Mouse (Mus musculus): ENCODE measurements at regions not wholly inside any gene's neighbourhood (a gene's known extent, or its start where the extent isn't known, plus 50 kb on each side); places are given as distances from the start of the nearest gene placed in this dataset.

GRCm38 (mm10) chr10:9295269-9295668 is 379.7 kb downstream of the Samd5 start:
- Histone ChIP-seq H3K4me2 (no peak overlapping the region), H3K9ac (ENCODE audit: low read length) (no peak overlapping the region), H3K36me3 (ENCODE audit: control insufficient read depth, insufficient read depth, low read length) (no peaks in the 10 kb centered on the region), H3K27ac (ENCODE audit: low read depth, low read length) (no peak overlapping the region), H3K9me3 (ENCODE audit: control insufficient read depth, low read length) (no peaks in the 10 kb centered on the region), H3K4me1 (ENCODE audit: control insufficient read depth, insufficient read depth, low read length) (no peaks in the 10 kb centered on the region), H3K27me3 (ENCODE audit: control insufficient read depth, insufficient read depth, low read length) (no peaks in the 10 kb centered on the region), H3K4me3 (ENCODE audit: low read depth, low read length) (no peak overlapping the region)
- DNase-seq (ENCODE audit: low spot score, missing footprints) (no peak), ATAC-seq (ENCODE audit: low FRiP score) (no peak)
- 89% methylated on average over 1 of the region's 1 CpGs for WGBS

GRCm38 (mm10) chr10:9294620-9295019 is 380.4 kb downstream of the Samd5 start:
- ATAC-seq (ENCODE audit: low FRiP score) = no peak

GRCm38 (mm10) chr10:9291456-9292146 is 383.4 kb downstream of the Samd5 start:
- Histone ChIP-seq H3K27me3 (ENCODE audit: control insufficient read depth, insufficient read depth, low read length) (no peaks in the 10 kb centered on the region), H3K4me1 (ENCODE audit: control insufficient read depth, insufficient read depth, low read length) (no peaks in the 10 kb centered on the region), H3K36me3 (ENCODE audit: control insufficient read depth, insufficient read depth, low read length) (no peaks in the 10 kb centered on the region), H3K27ac (ENCODE audit: low read depth, low read length) (no peak overlapping the region), H3K4me2 (no peak overlapping the region), H3K4me3 (ENCODE audit: low read depth, low read length) (no peak overlapping the region), H3K9ac (ENCODE audit: low read length) (no peak overlapping the region), H3K9me3 (ENCODE audit: control insufficient read depth, low read length) (no peaks in the 10 kb centered on the region)
- no peak for DNase-seq (ENCODE audit: low spot score, missing footprints)
- ATAC-seq (ENCODE audit: low FRiP score) = no peak
- 69% methylated on average over 6 of the region's 6 CpGs for WGBS

More at GRCm38 (mm10) chr10:9294620-9295019, 380.4 kb downstream of the Samd5 start:
- no peaks in the 10 kb centered on the region for H3K9me3 ChIP-seq (ENCODE audit: control insufficient read depth, low read length)
- no peak overlapping the region for H3K27ac ChIP-seq (ENCODE audit: low read depth, low read length)
- H3K4me3 ChIP-seq (ENCODE audit: low read depth, low read length) = no peak overlapping the region
- H3K9ac ChIP-seq (ENCODE audit: low read length) = no peak overlapping the region
- no peak for DNase-seq (ENCODE audit: low spot score, missing footprints)
- no peaks in the 10 kb centered on the region for H3K36me3 ChIP-seq (ENCODE audit: control insufficient read depth, insufficient read depth, low read length)
- H3K4me2 ChIP-seq = no peak overlapping the region
- no peaks in the 10 kb centered on the region for H3K4me1 ChIP-seq (ENCODE audit: control insufficient read depth, insufficient read depth, low read length)
- no peaks in the 10 kb centered on the region for H3K27me3 ChIP-seq (ENCODE audit: control insufficient read depth, insufficient read depth, low read length)
- 85% methylated on average over 2 of the region's 2 CpGs for WGBS

GRCm38 (mm10) chr10:9272940-9273339 is 387.1 kb upstream of the Sash1 start:
- Histone ChIP-seq H3K27me3 (ENCODE audit: control insufficient read depth, insufficient read depth, low read length) (no peaks in the 10 kb centered on the region; the same call in 1 of the 2 replicates), H3K9ac (ENCODE audit: low read length) (no peak overlapping the region), H3K9me3 (ENCODE audit: control insufficient read depth, low read length) (no peaks in the 10 kb centered on the region), H3K4me3 (ENCODE audit: low read depth, low read length) (no peak overlapping the region), H3K4me1 (ENCODE audit: control insufficient read depth, insufficient read depth, low read length) (peaks cover 4% of the 10 kb centered on the region; the same call in 1 of the 2 replicates), H3K4me2 (no peak overlapping the region), H3K36me3 (ENCODE audit: control insufficient read depth, insufficient read depth, low read length) (no peaks in the 10 kb centered on the region), H3K27ac (ENCODE audit: low read depth, low read length) (no peak overlapping the region)
- DNase-seq (ENCODE audit: low spot score, missing footprints) = no peak
- 81% methylated on average over 3 of the region's 3 CpGs for WGBS
- no peak for ATAC-seq (ENCODE audit: low FRiP score)

GRCm38 (mm10) chr10:9272243-9272642 is 386.4 kb upstream of the Sash1 start:
- Histone ChIP-seq H3K36me3 (ENCODE audit: control insufficient read depth, insufficient read depth, low read length) (no peaks in the 10 kb centered on the region), H3K9ac (ENCODE audit: low read length) (no peak overlapping the region), H3K4me1 (ENCODE audit: control insufficient read depth, insufficient read depth, low read length) (peaks cover 4% of the 10 kb centered on the region; the same call in 1 of the 2 replicates), H3K4me3 (ENCODE audit: low read depth, low read length) (no peak overlapping the region), H3K27ac (ENCODE audit: low read depth, low read length) (no peak overlapping the region), H3K4me2 (no peak overlapping the region), H3K9me3 (ENCODE audit: control insufficient read depth, low read length) (no peaks in the 10 kb centered on the region), H3K27me3 (ENCODE audit: control insufficient read depth, insufficient read depth, low read length) (no peaks in the 10 kb centered on the region; the same call in 1 of the 2 replicates)
- no peak for DNase-seq (ENCODE audit: low spot score, missing footprints)
- peak; percentile 83 for ATAC-seq (ENCODE audit: low FRiP score)
- 51% methylated on average over 5 of the region's 5 CpGs for WGBS

- no peak for DNase-seq (ENCODE audit: low spot score, missing footprints)
- H3K4me3 ChIP-seq (ENCODE audit: low read depth, low read length) = no peak overlapping the region
- 95% methylated on average over 2 of the region's 2 CpGs for WGBS
These were observed 379.7 kb upstream of the Sash1 start for GRCm38 (mm10) chr10:9265528-9265927.

GRCm38 (mm10) chr10:9264309-9265000 is 378.6 kb upstream of the Sash1 start:
- Histone ChIP-seq H3K4me1 (ENCODE audit: control insufficient read depth, insufficient read depth, low read length) (no peaks in the 10 kb centered on the region), H3K27ac (ENCODE audit: low read depth, low read length) (no peak overlapping the region), H3K4me2 (no peak overlapping the region), H3K9ac (ENCODE audit: low read length) (no peak overlapping the region), H3K4me3 (ENCODE audit: low read depth, low read length) (no peak overlapping the region), H3K9me3 (ENCODE audit: control insufficient read depth, low read length) (no peaks in the 10 kb centered on the region), H3K36me3 (ENCODE audit: control insufficient read depth, insufficient read depth, low read length) (no peaks in the 10 kb centered on the region), H3K27me3 (ENCODE audit: control insufficient read depth, insufficient read depth, low read length) (no peaks in the 10 kb centered on the region)
- DNase-seq (ENCODE audit: low spot score, missing footprints) (no peak), ATAC-seq (ENCODE audit: low FRiP score) (peak; percentile 33; the same call in 1 of the 2 replicates)
- WGBS = 50% methylated on average over 12 of the region's 12 CpGs

More at GRCm38 (mm10) chr10:9265528-9265927, 379.7 kb upstream of the Sash1 start:
- no peak for ATAC-seq (ENCODE audit: low FRiP score)
- Histone ChIP-seq H3K4me2 (no peak overlapping the region), H3K4me1 (ENCODE audit: control insufficient read depth, insufficient read depth, low read length) (no peaks in the 10 kb centered on the region), H3K27me3 (ENCODE audit: control insufficient read depth, insufficient read depth, low read length) (no peaks in the 10 kb centered on the region; the same call in 1 of the 2 replicates), H3K36me3 (ENCODE audit: control insufficient read depth, insufficient read depth, low read length) (no peaks in the 10 kb centered on the region), H3K27ac (ENCODE audit: low read depth, low read length) (no peak overlapping the region), H3K9ac (ENCODE audit: low read length) (no peak overlapping the region), H3K9me3 (ENCODE audit: control insufficient read depth, low read length) (no peaks in the 10 kb centered on the region)

- no peaks in the 10 kb centered on the region for H3K36me3 ChIP-seq (ENCODE audit: control insufficient read depth, insufficient read depth, low read length)
- no peak overlapping the region for H3K27ac ChIP-seq (ENCODE audit: low read depth, low read length)
- 92% methylated on average over 1 of the region's 1 CpGs for WGBS
- H3K4me3 ChIP-seq (ENCODE audit: low read depth, low read length) = no peak overlapping the region
- DNase-seq (ENCODE audit: low spot score, missing footprints) = no peak
- ATAC-seq (ENCODE audit: low FRiP score) = no peak
- H3K9me3 ChIP-seq (ENCODE audit: control insufficient read depth, low read length) = no peaks in the 10 kb centered on the region
- no peaks in the 10 kb centered on the region for H3K4me1 ChIP-seq (ENCODE audit: control insufficient read depth, insufficient read depth, low read length)
- H3K9ac ChIP-seq (ENCODE audit: low read length) = no peak overlapping the region
- no peak overlapping the region for H3K4me2 ChIP-seq
- no peaks in the 10 kb centered on the region for H3K27me3 ChIP-seq (ENCODE audit: control insufficient read depth, insufficient read depth, low read length)
These were observed 372.8 kb upstream of the Sash1 start for GRCm38 (mm10) chr10:9258705-9259104.

GRCm38 (mm10) chr10:9252941-9253217 is 367.0 kb upstream of the Sash1 start:
- no peak overlapping the region for H3K27ac ChIP-seq (ENCODE audit: low read depth, low read length)
- no peak overlapping the region for H3K9ac ChIP-seq (ENCODE audit: low read length)
- no peaks in the 10 kb centered on the region for H3K4me1 ChIP-seq (ENCODE audit: control insufficient read depth, insufficient read depth, low read length)
- no peak overlapping the region for H3K4me3 ChIP-seq (ENCODE audit: low read depth, low read length)
- ATAC-seq (ENCODE audit: low FRiP score) (no peak), DNase-seq (ENCODE audit: low spot score, missing footprints) (no peak)
- H3K27me3 ChIP-seq (ENCODE audit: control insufficient read depth, insufficient read depth, low read length) = no peaks in the 10 kb centered on the region
- no peaks in the 10 kb centered on the region for H3K9me3 ChIP-seq (ENCODE audit: control insufficient read depth, low read length)
- 12% methylated on average over 3 of the region's 3 CpGs for WGBS
- H3K4me2 ChIP-seq = no peak overlapping the region
- H3K36me3 ChIP-seq (ENCODE audit: control insufficient read depth, insufficient read depth, low read length) = no peaks in the 10 kb centered on the region
